Mouse (Mus musculus) cerebellum, adult 2 months (tissue): Measurements from ENCODE around the gene Apaf1.

Source experiments
- CTCF ChIP-seq: fragments of 200-500 bp; IDR thresholded peaks from 2 replicates; pipeline ENCODE4 v1.5.1; 2011; ENCODE audit warnings: low read depth, mild to moderate bottlenecking, control low read depth, low read length, moderate library complexity, borderline replicate concordance; ENCODE audit not compliant: insufficient read depth
- POLR2A ChIP-seq: fragments of 200-500 bp; IDR thresholded peaks from 2 replicates; pipeline ENCODE4 v1.6.1; 2011; ENCODE audit warnings: low read length, control low read depth, borderline replicate concordance; ENCODE audit not compliant: insufficient read depth

GRCm38 (mm10) chr10:90970560-90970959 lies 112.0 kb downstream of the Apaf1 start:
- TF ChIP-seq POLR2A = no peak
- no peak for TF ChIP-seq CTCF
